Comparison of ENCODE assay signal across 8 mouse cellular contexts in genomic region chr7:99483924-99484319, GRCm38 (mm10). TPM values are rescaled to one million over a fixed set of nuclear protein-coding genes. Genes with fewer than 3 reads are reported as not detected.
DNase-seq lines count a peak whose midpoint lies in the region; ATAC-seq and TF ChIP-seq lines count a peak whose summit lies in the region.

No protein-coding gene starts in this region.

- no peaks in the 10 kb centered on the region for H3K9me3 ChIP-seq in neural tube, embryonic 11.5 days (ENCODE audit: control insufficient read depth, low read length)
- H3K9me3 ChIP-seq in liver, embryonic 14.5 days (ENCODE audit: control insufficient read depth, low read length): no peaks in the 10 kb centered on the region
- no peaks in the 10 kb centered on the region for H3K9me3 ChIP-seq in stomach, postnatal 0 days (ENCODE audit: control insufficient read depth, low read length)

- TF ChIP-seq CTCF in liver, embryonic 14.5 days (IDR thresholded peaks at IDR 0.05; ENCODE audit: low read depth): no peak
- no peak for TF ChIP-seq CTCF in stomach, postnatal 0 days (IDR thresholded peaks at IDR 0.05; ENCODE audit: low read depth)

- ATAC-seq in cerebellum, adult (ENCODE audit: insufficient number of reproducible peaks, low FRiP score, low TSS enrichment): peak; percentile 7; the same call in 1 of the 2 replicates
- peak; percentile 42 for ATAC-seq in neural tube, embryonic 11.5 days (ENCODE audit: insufficient read depth, low FRiP score, low TSS enrichment)
- peak; percentile 2; the same call in 1 of the 2 replicates for ATAC-seq in liver, embryonic 14.5 days (ENCODE audit: insufficient read depth)
- no peak for ATAC-seq in stomach, postnatal 0 days (ENCODE audit: low FRiP score, low TSS enrichment)

- no peak for TF ChIP-seq EP300 in liver, embryonic 14.5 days (IDR thresholded peaks at IDR 0.05; ENCODE audit: low read depth)
- no peak for TF ChIP-seq EP300 in stomach, postnatal 0 days (optimal IDR thresholded peaks at IDR 0.05)

- peaks cover 8% of the 10 kb centered on the region for H3K4me1 ChIP-seq in neural tube, embryonic 11.5 days (ENCODE audit: control insufficient read depth, insufficient read depth, low read length)
- peaks cover 14 to 29% of the 10 kb centered on the region in 2 experiments for H3K4me1 ChIP-seq in liver, embryonic 14.5 days (replicated peaks; ENCODE audit: control insufficient read depth in 2 of 2, insufficient read depth in 2 of 2, low read length in 1 of 2)
- peaks cover 9% of the 10 kb centered on the region for H3K4me1 ChIP-seq in stomach, postnatal 0 days (replicated peaks; ENCODE audit: control insufficient read depth, insufficient read depth)

- peak overlapping the region; percentile 72; the same call in 1 of the 2 replicates for H3K4me3 ChIP-seq in neural tube, embryonic 11.5 days (ENCODE audit: low read depth, low read length)
- peak overlapping the region in 1 of 2 experiments; percentile 97; a peak in 2 of 4 replicates for H3K4me3 ChIP-seq in liver, embryonic 14.5 days (ENCODE audit: insufficient read depth in 1 of 2, low read depth in 2 of 2, low read length in 2 of 2)
- peak overlapping the region; percentile 59 for H3K4me3 ChIP-seq in stomach, postnatal 0 days (ENCODE audit: low read depth, low read length)

- no peak overlapping the region for H3K27ac ChIP-seq in neural tube, embryonic 11.5 days (ENCODE audit: low read depth, low read length)
- H3K27ac ChIP-seq in liver, embryonic 14.5 days: no peak overlapping the region
- no peak overlapping the region for H3K27ac ChIP-seq in stomach, postnatal 0 days (replicated peaks)

- no peak for DNase-seq in cerebellum, adult 9-11 months
- DNase-seq in neural tube, embryonic 11.5 days (ENCODE audit: low spot score): no peak
- no peak for DNase-seq in neural tube, embryonic 10.5 days (ENCODE audit: extremely low spot score, low spot score)
- no peak for DNase-seq in liver, embryonic 14.5 days (ENCODE audit: low read depth in 3 of 3, low spot score in 3 of 3)
- DNase-seq in stomach, postnatal 0 days (ENCODE audit: low spot score): no peak
- DNase-seq in frontal cortex, postnatal 36 days (ENCODE audit: low spot score in 2 of 2): no peak
- DNase-seq in cerebellum, postnatal 14 days: no peak

- no peaks in the 10 kb centered on the region for H3K27me3 ChIP-seq in neural tube, embryonic 11.5 days (ENCODE audit: control insufficient read depth, insufficient read depth, low read length)
- no peaks in the 10 kb centered on the region for H3K27me3 ChIP-seq in liver, embryonic 14.5 days (ENCODE audit: control insufficient read depth, insufficient read depth, low read length)
- H3K27me3 ChIP-seq in stomach, postnatal 0 days (ENCODE audit: control insufficient read depth, insufficient read depth, low read length): no peaks in the 10 kb centered on the region

- peaks cover 16% of the 10 kb centered on the region for H3K36me3 ChIP-seq in neural tube, embryonic 11.5 days (ENCODE audit: control insufficient read depth, insufficient read depth, low read length)
- H3K36me3 ChIP-seq in liver, embryonic 14.5 days (replicated peaks; ENCODE audit: control insufficient read depth, insufficient read depth, low read depth): peaks cover 37% of the 10 kb centered on the region
- H3K36me3 ChIP-seq in stomach, postnatal 0 days (ENCODE audit: control insufficient read depth, insufficient read depth, low read length): peaks cover 18% of the 10 kb centered on the region

- no peak overlapping the region for H3K9ac ChIP-seq in neural tube, embryonic 11.5 days (ENCODE audit: low read length)
- H3K9ac ChIP-seq in liver, embryonic 14.5 days (replicated peaks): no peak overlapping the region
- no peak overlapping the region for H3K9ac ChIP-seq in stomach, postnatal 0 days (ENCODE audit: low read length)

- peak overlapping the region; percentile 10 for H3K4me2 ChIP-seq in neural tube, embryonic 11.5 days (ENCODE audit: low read depth)
- H3K4me2 ChIP-seq in liver, embryonic 14.5 days (ENCODE audit: low read depth): peak overlapping the region; percentile 66
- H3K4me2 ChIP-seq in stomach, postnatal 0 days (replicated peaks; ENCODE audit: low read depth): peak overlapping the region; percentile 39

- WGBS in neural tube, embryonic 11.5 days: 47% methylated on average over 8 of the region's 8 CpGs
- WGBS in liver, embryonic 14.5 days (ENCODE audit: insufficient replicate concordance): 43% methylated on average over 8 of the region's 8 CpGs
- WGBS in stomach, postnatal 0 days: 45% methylated on average over 8 of the region's 8 CpGs

RNA-seq across cellular contexts. Expression of gene Rps3, which starts 0.4 kb away (rescaled TPM):
- polyA plus RNA-seq in neural tube, embryonic 11.5 days (2014; fragmentation: Nextera tagmentation; extraction: Ambion mirVana): 687 and 719 TPM in 2 replicates
- 697 and 811 TPM in 2 replicates for polyA plus RNA-seq in liver, embryonic 14.5 days (2012; rRNA removed)
- 661 and 668 TPM in 2 replicates for polyA plus RNA-seq in liver, embryonic 14.5 days (2014; fragmentation: Nextera tagmentation; extraction: Ambion mirVana)
- 688 and 733 TPM in 2 replicates for polyA plus RNA-seq in stomach, postnatal 0 days (2015; fragmentation: Nextera tagmentation; extraction: Ambion mirVana)

RNA-seq across cellular contexts. Expression of gene Klhl35, which starts 18.1 kb away (rescaled TPM):
- 25.8 and 31.4 TPM in 2 replicates for polyA plus RNA-seq in neural tube, embryonic 11.5 days (2014; fragmentation: Nextera tagmentation; extraction: Ambion mirVana)
- 0.09 and 0.12 TPM in 2 replicates for polyA plus RNA-seq in liver, embryonic 14.5 days (2012; rRNA removed)
- 0.09 and 0.38 TPM in 2 replicates for polyA plus RNA-seq in liver, embryonic 14.5 days (2014; fragmentation: Nextera tagmentation; extraction: Ambion mirVana)
- 0.97 and 1.3 TPM in 2 replicates for polyA plus RNA-seq in stomach, postnatal 0 days (2015; fragmentation: Nextera tagmentation; extraction: Ambion mirVana)

RNA-seq across cellular contexts. Expression of gene Arrb1, which starts 51.3 kb away (rescaled TPM):
- 5.0 and 5.3 TPM in 2 replicates for polyA plus RNA-seq in neural tube, embryonic 11.5 days (2014; fragmentation: Nextera tagmentation; extraction: Ambion mirVana)
- polyA plus RNA-seq in liver, embryonic 14.5 days (2012; rRNA removed): 234 and 235 TPM in 2 replicates
- 30.1 and 36.4 TPM in 2 replicates for polyA plus RNA-seq in liver, embryonic 14.5 days (2014; fragmentation: Nextera tagmentation; extraction: Ambion mirVana)
- 3.6 and 4.4 TPM in 2 replicates for polyA plus RNA-seq in stomach, postnatal 0 days (2015; fragmentation: Nextera tagmentation; extraction: Ambion mirVana)

Comparison
In these comparisons a context has a peak if more than half of its experiments do, and no peak if none do; other contexts are left out.
1. H3K4me2 ChIP-seq: peak in every context shown above with its lines; median percentile 66 in liver, embryonic 14.5 days; 39 in stomach, postnatal 0 days; 10 in neural tube, embryonic 11.5 days.
2. RNA of gene Klhl35, which starts 18.1 kb away (polyA plus RNA-seq): 25.8 to 31.4 TPM in neural tube, embryonic 11.5 days; 0.97 to 1.3 TPM in stomach, postnatal 0 days and 0.09 to 0.38 TPM in liver, embryonic 14.5 days; every median in the first group is over 10 times any median in the second.